Mouse (Mus musculus) E14TG2a.4 (cell line): ENCODE data around the gene Unc13b.

Experiments used
- CTCF ChIP-seq: conservative IDR thresholded peaks from 2 replicates; pipeline ENCODE4 v1.5.1; 2014; ENCODE audit warnings: low read length
- NANOG ChIP-seq: IDR thresholded peaks from 2 replicates; pipeline ENCODE4 v1.6.1; 2014; ENCODE audit warnings: borderline replicate concordance, low read length, mixed read lengths
- POU5F1 ChIP-seq: IDR thresholded peaks from 2 replicates; pipeline ENCODE4 v1.6.1; 2014; ENCODE audit warnings: low read length, borderline replicate concordance

- TF ChIP-seq CTCF (no peak), NANOG (no peak), POU5F1 (no peak)
Observed at GRCm38 (mm10) chr4:43236898-43237297, 178.1 kb downstream of the Unc13b start.
